Mouse (Mus musculus): ENCODE measurements around the gene Gm43302.

GRCm38 (mm10) chr5:105252491-105252890 is 41.0 kb downstream of the Gm43302 start:
- no peak for TF ChIP-seq CTCF (IDR thresholded peaks at IDR 0.05; ENCODE audit: borderline replicate concordance, insufficient read depth, low read depth, low read length)
- TF ChIP-seq POLR2A (IDR thresholded peaks at IDR 0.05; ENCODE audit: borderline replicate concordance, insufficient read depth, low read length) = no peak
